ENCODE assay signal across 12 mouse cellular contexts in genomic region chr3:87376195-87377165, GRCm38 (mm10). TPM values are rescaled to one million over a fixed set of nuclear protein-coding genes. Genes with fewer than 3 reads are reported as not detected.
DNase-seq lines count a peak whose midpoint lies in the region; ATAC-seq and TF ChIP-seq lines count a peak whose summit lies in the region.
"Had no signal": no experiment of that assay in that cellular context is flagged by ENCODE, and none has a peak within 500 bp of the region (broad histone marks: within the 10 kb centered on the region; RNA-seq: fewer than 3 reads in every experiment).

Gene Fcrl1, plus strand, starts transcription at chr3:87376387.

- H3K9ac ChIP-seq in hindbrain, postnatal 0 days (replicated peaks; ENCODE audit: low read length), result no peak within 1 kb of the TSS
- H3K9ac ChIP-seq: forebrain, postnatal 0 days; heart, embryonic 13.5 days had no signal

- H3K27ac ChIP-seq in hindbrain, postnatal 0 days, result no peak within 1 kb of the TSS
- H3K27ac ChIP-seq in hindbrain, embryonic 10.5 days, result no peak within 1 kb of the TSS
- H3K27ac ChIP-seq: heart, embryonic 13.5 days; limb, embryonic 10.5 days had no signal

- ATAC-seq in megakaryocyte progenitor cell, adult 5-6 weeks (replicated peaks; ENCODE audit: poor library complexity), result peak; percentile 88
- ATAC-seq in hindbrain, postnatal 0 days, result no peak
- ATAC-seq: forebrain, postnatal 0 days had no signal

- no peaks in the 10 kb centered on the region for H3K9me3 ChIP-seq in hindbrain, postnatal 0 days (ENCODE audit: low read length)
- H3K9me3 ChIP-seq in hindbrain, embryonic 10.5 days, result no peaks in the 10 kb centered on the region
- H3K9me3 ChIP-seq: heart, embryonic 13.5 days; limb, embryonic 10.5 days had no signal

- H3K4me3 ChIP-seq in hindbrain, postnatal 0 days (ENCODE audit: low read length), result no peak within 1 kb of the TSS
- no peak within 1 kb of the TSS for H3K4me3 ChIP-seq in hindbrain, embryonic 10.5 days
- H3K4me3 ChIP-seq: heart, embryonic 13.5 days; limb, embryonic 10.5 days had no signal

- no peak for TF ChIP-seq CTCF in hindbrain, postnatal 0 days (IDR thresholded peaks at IDR 0.05; ENCODE audit: low read depth)

- no peaks in the 10 kb centered on the region for H3K27me3 ChIP-seq in hindbrain, postnatal 0 days (ENCODE audit: insufficient read depth, low read length)
- H3K27me3 ChIP-seq in hindbrain, embryonic 10.5 days (ENCODE audit: insufficient read depth, poor library complexity, severe bottlenecking), result no peaks in the 10 kb centered on the region
- H3K27me3 ChIP-seq: heart, embryonic 13.5 days had no signal

- no peaks in the 10 kb centered on the region for H3K36me3 ChIP-seq in hindbrain, postnatal 0 days (ENCODE audit: insufficient read depth, low read length)
- H3K36me3 ChIP-seq in hindbrain, embryonic 10.5 days, result no peaks in the 10 kb centered on the region
- H3K36me3 ChIP-seq: heart, embryonic 13.5 days; limb, embryonic 10.5 days had no signal

- peak; percentile 87 for DNase-seq in A20 (ENCODE audit: low read depth, low spot score)
- DNase-seq in CD4-positive, CD25-positive, alpha-beta regulatory T cell, adult 2 months (ENCODE audit: low read depth, low spot score), result peak; percentile 37
- DNase-seq in brain, adult 2 months (ENCODE audit: low read depth, low spot score), result peak; percentile 7
- DNase-seq in hindbrain, postnatal 0 days (ENCODE audit: low spot score), result no peak
- no peak for DNase-seq in layer of hippocampus, adult 9-10 months (ENCODE audit: low spot score)
- no peak for DNase-seq in hindbrain, embryonic 10.5 days (ENCODE audit: low spot score)
- DNase-seq: adrenal gland, postnatal 10 days; forebrain, postnatal 0 days; right cerebral cortex, postnatal 4 days had no signal

- H3K4me2 ChIP-seq in hindbrain, postnatal 0 days (ENCODE audit: low read depth, low read length), result no peak within 1 kb of the TSS
- H3K4me2 ChIP-seq: heart, embryonic 13.5 days had no signal

- no peaks in the 10 kb centered on the region for H3K4me1 ChIP-seq in hindbrain, postnatal 0 days (ENCODE audit: insufficient read depth, low read length)
- 0 out of 2 replicates have a peak, but pooled peaks cover 4% of the 10 kb centered on the region for H3K4me1 ChIP-seq in hindbrain, embryonic 10.5 days (replicated peaks)
- H3K4me1 ChIP-seq: limb, embryonic 10.5 days had no signal

- 84% methylated on average over 18 of the region's 18 CpGs for WGBS in hindbrain, postnatal 0 days
- WGBS in hindbrain, embryonic 10.5 days, result 88% methylated on average over 18 of the region's 18 CpGs

RNA-seq across cellular contexts. Expression of gene Fcrl1, which starts in this region (rescaled TPM):
- total RNA-seq in megakaryocyte progenitor cell, adult 5-6 weeks (2015), result 0.49 and 1.2 TPM in 2 replicates
- 0.12 and 0.74 TPM in 2 replicates for total RNA-seq in megakaryocyte progenitor cell, adult 5-6 weeks (2017)
- total RNA-seq in hindbrain, postnatal 0 days (2014; rRNA removed), result 0.05 TPM in 1 of 2 replicates, not detected in the other
- 0.23 TPM in 1 of 2 replicates, not detected in the other for polyA plus RNA-seq in hindbrain, postnatal 0 days (2015; fragmentation: Nextera tagmentation; extraction: Ambion mirVana)
- 0.14 TPM in 1 of 2 replicates, not detected in the other for polyA plus RNA-seq in hindbrain, embryonic 10.5 days (2016; fragmentation: Nextera tagmentation; extraction: Ambion mirVana)
- total RNA-seq: forebrain, postnatal 0 days had no signal
- polyA plus RNA-seq: limb, embryonic 10.5 days had no signal

Comparison
In these comparisons a context has a peak if more than half of its experiments do, and no peak if none do; other contexts are left out.
1. DNase-seq: peak in A20 (single experiment), CD4-positive, CD25-positive, alpha-beta regulatory T cell, adult 2 months (single experiment) and brain, adult 2 months (single experiment); none in hindbrain, postnatal 0 days (single experiment), layer of hippocampus, adult 9-10 months (single experiment) and hindbrain, embryonic 10.5 days (single experiment).